Mouse (Mus musculus) frontal cortex, postnatal 14 days (tissue): ENCODE data around the gene Asic2.

ENCODE experiments used
- DNase-seq, 2 experiments: peaks; one replicate each; pipeline ENCODE4 v3.0.0; 2022; ENCODE audit warnings: low spot score in 2 of 2

Asic2 gene

DNA sequence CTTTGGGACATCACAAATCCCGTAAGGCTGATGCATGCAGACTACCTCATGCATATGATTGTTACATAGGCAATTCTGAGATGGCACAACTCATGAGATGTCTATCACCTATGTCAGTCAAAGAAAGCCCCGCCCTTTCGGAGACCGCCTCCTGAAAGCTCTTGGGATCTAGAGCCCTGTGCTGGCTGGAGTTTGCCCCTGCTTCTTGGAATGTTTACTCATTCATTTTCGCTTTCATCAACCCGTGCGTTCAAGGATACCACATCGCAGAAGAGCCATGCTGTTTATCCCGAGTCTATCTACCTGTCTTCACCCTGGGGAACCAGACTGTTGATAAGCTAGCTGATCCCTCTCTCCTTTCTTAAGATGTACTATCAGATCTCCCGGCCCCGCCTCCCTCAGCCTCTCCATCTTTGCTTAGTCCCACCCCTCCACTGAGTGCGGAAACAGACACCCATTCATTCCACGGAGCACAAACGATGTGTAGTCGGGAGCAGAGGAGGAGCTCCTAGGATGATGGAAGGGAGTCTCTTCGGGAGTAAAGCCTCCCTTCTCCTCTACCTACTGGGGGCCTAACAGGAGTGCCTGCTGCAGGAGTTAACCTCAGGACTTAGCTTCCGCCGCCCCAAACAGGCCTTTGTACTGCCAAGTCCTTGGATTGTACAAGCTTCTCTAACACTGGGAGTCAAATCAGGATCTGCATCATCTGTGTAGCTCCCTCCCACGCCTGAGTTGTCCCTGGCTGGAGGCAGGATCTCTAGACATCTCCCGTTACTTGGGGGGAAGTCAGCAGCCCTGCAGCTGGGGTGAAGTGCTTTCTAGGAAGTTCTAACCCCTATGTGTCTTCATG is 356.1 kb downstream of the Asic2 start:
- peak; percentile 41 to 45 for DNase-seq

DNA sequence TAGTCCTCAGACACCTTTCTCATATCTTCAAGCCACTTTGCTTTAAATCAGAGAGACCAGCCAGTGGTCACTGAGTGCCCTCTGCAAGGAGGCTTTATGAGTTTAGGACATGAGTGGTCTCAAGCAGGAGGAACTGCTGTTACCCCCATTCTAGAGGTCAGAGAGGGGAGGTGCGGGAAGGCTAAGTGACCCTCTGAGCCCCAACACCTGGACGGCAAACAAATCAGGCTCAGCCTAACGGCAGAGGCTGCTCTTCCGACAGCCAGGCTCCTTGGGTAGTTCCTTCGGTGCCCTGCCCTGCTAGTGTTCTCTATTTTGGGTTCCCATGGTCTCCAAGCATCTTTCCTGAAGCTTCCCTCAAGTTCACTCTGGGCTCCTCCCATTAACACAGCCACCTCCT is 357.8 kb downstream of the Asic2 start:
- no peak for DNase-seq

DNA sequence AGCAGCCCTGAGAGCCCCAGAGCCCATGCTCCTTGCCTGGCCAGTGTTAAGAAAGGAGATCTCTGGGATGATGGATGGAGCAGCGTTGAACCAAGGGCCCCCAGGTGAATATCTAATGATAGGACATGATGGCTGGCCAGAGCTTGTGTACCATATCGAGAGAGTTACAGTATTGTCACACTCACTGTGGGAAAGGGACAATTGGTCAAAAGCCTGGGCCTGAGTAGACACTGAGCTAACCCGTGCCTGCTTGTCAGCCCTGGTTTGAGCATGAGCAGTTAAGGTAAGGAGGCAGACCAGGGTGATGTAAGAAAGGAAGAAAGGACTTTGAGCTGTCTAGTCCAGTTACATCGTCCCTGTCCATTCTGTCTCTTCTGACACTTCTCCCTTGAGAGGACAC is 365.3 kb downstream of the Asic2 start:
- peak in 1 of 2 experiments; percentile 1 for DNase-seq

DNA sequence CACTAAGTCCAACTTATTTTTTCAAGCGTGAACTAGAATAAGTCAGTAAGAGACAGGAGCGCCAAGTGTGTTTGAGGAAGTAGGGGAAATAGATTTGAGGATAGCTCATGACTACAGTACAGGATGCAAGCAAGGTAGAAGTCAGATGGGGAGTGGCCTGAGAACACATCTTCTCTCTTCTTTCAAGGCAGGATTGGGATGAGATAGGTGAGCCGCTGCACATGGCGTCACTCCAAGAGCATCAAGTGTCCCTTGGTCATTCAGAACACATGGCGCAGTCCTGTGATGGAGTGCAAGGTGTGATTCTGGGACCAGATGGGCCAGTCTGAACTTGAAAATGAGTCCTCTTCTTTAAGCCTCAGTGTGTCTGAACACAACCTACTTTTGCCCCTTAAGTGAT is 366.5 kb downstream of the Asic2 start:
- DNase-seq: no peak

DNA sequence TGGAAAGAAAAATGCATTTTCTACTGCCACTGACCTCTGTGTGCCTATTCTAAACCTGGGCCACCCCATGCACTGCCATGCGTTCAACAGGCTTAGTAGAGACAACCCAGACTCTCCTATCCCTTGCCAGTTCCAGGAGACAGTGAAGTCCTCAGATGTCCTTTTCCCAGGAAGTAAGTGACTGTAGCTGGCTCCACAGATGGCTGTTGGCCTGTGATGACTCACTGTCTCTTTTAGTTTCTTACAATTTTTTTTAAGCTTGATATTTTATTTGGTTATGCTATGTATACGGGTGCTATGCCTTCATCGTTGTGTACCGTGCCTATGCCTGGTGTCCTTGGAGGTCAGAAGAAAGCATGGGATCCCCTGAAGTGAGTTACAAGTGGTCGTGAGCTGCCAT is 370.7 kb downstream of the Asic2 start:
- no peak for DNase-seq

DNA sequence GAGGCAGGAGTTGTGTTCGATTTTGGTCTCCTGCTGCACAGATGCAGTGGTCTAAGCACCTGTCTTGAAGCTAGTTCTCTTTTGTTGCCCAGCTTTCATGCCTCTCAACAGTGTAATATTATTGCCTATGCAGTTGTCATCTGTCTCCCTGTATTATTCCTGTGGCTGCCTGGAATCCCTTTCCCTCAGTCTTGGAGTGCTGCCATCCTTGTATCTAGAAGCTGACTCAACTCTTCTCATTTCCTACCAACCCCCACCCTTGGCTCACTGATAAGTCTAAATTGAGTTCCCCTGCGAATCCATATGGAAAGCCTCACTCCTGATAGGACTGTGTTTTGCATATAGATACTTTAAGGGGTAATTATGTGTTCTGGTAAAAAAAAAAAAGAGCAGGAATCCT is 373.0 kb downstream of the Asic2 start:
- no peak for DNase-seq

DNA sequence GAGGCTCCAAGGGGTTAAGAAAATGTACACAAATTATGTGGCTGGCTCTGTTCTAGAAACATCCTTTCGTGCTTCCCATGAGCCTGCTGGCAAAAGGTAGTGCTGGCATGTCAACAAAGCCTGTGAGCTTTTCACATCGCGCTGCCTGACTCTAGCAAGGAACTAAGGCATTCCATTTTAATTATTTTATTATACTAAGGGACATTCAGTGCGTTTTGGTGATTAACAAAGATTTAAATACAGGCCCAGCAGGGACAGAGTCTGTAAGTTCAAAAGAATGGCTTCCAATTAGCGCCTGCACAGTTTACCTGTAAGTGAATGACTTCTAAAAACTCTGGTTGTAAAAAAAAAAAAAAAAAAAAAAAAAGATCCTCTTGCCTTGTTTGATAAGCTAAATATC is 375.5 kb downstream of the Asic2 start:
- no peak for DNase-seq

DNA sequence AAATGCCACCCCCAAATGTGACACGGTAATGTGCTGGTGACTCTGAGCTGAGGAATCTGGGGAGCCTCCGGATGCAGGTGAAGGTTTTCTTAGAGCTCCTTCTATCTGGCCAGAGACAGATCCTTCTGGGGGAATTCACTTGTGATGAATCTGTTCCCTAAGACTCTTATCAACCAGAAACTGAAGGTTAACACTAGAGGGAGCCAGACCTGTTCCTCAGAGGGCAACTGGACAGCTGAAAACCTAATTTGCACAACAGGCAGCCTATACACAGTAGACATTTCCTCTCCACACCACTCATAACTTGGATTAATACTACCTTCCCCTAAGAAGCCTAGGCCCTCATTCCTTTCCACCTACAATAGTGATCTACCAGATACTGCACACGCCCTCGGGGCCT is 377.3 kb downstream of the Asic2 start:
- no peak for DNase-seq

DNA sequence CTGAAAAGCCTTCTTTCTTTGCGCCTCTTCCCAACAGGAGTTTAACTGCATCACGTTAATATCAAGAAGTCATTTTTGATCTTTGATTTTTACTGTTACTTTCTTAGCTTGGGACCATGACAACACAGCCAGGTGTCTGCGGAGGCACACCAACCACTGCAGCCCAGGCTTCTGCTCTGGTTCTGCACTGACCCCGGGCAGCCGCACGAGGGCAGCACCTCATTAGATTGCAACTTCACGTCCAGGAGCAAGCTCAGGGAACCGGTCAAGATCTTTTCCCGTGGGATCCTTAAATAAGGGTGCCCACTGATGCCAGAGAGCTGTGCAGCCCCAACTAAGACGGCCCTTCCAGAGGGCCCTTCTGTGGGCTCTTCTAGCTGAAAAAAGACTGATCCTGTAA is 379.6 kb downstream of the Asic2 start:
- peak; percentile 50 to 78 for DNase-seq

DNA sequence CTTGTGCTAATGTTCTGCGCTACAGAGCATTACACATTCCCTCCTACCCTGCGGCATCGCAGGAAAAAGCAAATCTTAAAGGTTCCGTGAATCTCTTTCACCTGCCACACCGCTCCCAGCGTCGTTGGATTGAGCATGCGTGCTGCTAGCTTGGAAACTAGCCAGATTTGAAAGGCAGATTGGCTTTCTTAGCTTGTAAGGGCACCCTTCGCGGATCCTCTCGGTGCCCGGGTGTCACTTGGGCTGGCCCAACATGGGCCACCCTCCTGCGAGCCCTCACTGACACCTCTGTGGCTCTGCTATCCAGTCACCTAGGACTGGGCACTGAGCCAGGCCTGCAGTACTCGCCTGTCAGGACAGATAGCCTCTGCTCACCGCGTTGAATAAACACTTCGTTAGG is 380.3 kb downstream of the Asic2 start:
- DNase-seq: no peak

DNA sequence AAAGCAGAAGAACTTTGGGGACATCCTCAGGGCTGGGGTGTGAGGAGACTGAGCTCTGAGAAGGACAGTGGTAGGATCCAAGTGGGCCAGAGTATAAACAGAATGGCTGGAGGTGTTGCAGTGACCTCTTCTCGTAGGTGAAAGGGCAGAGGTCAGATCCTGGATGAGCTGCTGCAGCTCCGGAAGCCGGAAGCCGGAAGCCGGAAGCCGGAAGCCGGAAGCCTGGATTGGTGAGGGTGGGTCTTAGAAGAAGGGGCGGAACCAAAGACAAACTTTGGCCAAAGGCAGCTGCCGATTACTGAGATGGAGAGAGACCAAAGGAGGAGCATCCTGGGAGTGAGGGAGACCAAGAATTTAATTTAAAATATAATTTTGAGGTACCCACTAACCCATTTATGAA is 381.1 kb downstream of the Asic2 start:
- no peak for DNase-seq

DNA sequence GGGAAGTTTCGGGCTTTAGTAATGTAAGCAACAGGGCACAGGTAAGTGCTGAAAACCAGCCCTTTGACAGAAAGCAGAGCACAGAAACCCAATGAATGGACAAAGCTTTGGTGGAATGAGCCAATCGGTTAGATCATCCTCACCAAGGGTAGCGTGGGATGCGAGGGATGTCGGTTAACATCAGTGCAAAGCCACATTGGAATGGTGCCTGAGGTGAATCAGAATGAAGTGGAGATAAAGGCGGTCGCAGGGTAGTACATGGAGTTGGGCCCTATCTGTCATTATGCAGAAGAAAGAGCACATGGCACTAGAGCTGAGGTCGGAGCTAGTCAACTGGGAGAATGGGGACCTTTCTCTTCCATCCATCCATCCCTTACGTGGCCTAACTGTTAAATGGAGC is 383.8 kb downstream of the Asic2 start:
- DNase-seq: no peak

DNA sequence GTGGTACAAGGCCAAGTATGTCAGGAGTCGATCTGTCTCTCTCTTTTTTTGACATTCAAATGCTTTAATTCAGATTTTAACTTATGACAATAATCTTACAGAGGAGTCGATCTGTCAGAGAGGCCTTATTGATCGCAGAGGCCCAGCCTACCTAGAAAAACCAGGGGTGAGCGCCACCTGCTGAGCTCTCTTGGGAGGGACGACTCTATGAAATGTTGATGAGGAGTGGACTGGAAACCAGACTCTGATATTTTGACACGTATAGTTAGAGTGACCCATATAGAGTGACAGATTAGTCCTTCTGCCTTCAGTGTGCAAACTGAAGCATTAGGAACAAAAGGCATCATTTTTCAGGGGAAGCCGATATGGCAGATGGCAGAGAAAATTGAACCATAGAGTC is 385.1 kb downstream of the Asic2 start:
- DNase-seq: no peak

DNA sequence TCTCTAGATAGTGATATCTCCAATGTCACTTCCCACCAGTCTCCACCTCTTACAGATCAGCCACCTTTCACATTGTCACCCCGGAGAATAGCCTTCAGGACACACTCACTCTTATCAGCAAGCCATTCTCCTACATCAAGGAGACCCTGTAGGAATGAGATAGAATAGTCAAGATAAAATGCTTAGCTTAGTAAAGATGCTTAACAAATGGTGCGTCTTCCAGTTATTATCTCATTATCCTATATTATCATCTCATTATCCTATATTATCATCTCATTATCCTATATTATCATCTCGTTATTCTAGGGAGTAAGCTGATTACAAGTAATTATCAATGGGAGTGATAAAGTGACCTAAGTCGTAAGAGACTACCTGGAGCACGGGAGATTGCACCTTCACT is 386.1 kb downstream of the Asic2 start:
- DNase-seq: no peak

DNA sequence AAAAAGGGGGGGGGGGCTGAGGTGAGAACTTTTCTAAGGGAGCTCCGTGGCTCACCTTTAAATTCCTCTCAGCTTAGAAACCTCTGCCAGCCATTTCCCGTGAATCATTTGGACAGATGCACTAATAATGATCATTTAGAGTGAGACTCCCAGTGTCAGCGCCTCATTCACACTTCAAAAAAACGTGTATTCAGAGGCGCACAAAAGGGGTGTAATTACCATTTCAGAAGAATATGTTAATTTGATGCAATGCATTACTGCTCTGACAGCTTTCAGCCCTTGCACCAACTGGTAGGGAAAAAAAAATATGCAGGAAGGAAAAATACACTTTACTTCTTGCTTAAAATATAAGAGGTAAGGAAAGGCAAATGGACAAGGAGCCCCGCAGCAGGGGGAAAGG is 388.5 kb downstream of the Asic2 start:
- DNase-seq: no peak

DNA sequence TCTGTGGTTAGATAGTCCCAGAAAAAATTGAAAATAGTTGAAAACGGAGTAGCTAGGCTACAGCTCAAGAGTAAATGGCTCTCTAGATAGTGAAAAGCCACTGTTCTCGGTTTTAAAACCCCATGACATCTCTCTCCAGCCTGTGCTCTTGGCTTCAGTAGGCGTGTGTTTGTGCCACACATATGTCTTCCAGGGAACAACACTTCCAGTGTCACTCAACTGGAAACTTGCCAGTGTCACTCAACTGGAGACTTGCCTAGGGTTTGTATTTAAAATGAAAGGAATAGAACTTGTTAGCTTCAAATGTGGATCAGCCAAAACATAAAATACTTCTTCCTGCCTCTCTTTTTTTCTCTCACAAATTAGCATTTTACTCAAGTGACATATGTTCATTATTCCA is 397.9 kb downstream of the Asic2 start:
- DNase-seq: no peak

DNA sequence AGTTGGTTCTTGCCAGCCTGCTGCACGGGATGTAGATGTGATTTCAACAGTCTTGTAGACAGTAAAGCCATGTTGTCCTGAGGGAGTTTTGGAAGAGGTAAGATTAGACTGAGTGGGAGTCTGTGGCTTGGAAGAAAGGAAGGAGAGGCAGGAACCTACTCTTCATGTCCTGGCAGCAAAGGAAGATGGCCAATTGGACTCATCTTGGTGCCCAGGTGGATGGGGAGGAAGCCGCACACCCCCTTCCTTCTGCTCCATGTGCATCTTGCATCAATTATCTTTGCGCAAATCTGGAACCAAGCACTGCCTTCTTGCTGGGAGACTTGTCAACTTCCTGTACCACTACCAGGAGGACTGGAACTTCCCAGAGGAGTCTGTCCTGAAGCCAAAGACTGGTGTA is 403.4 kb downstream of the Asic2 start:
- no peak for DNase-seq

DNA sequence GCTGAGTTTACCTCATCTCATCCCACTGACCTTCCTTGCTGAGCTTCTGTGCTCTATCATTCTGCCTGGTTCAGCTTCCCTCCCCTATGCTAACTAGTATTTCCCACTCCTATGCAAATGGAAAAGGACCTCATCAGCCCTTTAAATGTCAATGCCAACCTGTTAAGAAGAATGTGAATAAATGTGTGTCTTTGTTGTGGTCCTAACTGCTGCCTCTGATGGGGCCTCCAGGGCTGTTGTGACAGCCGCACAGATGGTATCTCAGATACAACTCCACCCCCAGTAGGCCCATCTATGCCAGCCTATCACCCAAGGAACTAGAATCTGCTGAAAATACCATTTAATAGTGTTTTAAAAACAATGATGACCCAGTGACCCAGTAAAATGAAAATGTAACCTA is 407.9 kb downstream of the Asic2 start:
- DNase-seq: no peak

DNA sequence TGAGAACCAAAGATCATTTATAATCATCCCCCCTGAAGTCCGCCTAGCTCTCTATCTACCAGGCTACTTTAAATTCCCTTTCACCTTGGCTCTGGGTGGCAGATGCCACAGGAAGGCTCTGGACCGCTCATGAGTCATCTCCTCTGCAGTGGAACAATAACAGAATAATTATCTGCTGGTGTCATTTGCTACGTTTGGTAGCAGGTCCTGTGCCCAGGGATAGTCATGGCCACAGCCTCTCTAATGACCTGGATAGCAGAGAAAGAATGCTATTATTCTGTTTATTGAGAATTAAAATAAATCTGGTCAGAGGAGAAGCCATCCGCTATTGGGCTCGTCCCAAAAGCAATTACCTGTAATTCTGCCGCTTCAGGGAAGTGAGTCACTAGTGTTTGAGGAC is 425.1 kb downstream of the Asic2 start:
- DNase-seq: no peak

DNA sequence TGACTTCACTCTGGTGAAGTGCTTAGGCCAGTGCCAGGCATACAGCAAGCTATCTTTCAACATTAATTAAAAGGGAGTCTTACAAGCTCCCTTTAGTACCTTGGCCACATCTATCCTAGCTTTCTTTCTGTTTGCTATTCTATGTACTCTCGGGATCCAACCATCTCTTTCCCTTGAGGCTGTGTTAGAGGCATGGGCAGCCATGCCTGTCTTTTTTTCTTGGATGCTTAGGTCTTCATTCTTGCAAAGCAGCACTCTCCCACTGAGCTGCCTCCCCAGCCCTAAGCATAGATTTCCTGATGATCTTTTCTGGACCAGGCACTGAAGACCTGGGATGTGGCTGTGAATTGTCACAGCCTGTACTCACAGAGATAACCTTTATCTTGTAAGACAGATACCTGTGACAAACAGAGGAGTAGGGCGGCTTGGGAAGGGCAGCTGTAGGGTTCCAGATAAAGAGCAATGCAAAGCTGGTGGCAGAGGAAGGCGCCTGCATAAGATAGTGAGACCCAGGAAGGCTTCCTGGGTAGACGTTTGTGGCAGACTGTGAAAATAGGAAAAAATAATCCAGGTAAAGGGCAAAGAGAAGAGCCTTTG is 433.0 kb downstream of the Asic2 start:
- DNase-seq: no peak

DNA sequence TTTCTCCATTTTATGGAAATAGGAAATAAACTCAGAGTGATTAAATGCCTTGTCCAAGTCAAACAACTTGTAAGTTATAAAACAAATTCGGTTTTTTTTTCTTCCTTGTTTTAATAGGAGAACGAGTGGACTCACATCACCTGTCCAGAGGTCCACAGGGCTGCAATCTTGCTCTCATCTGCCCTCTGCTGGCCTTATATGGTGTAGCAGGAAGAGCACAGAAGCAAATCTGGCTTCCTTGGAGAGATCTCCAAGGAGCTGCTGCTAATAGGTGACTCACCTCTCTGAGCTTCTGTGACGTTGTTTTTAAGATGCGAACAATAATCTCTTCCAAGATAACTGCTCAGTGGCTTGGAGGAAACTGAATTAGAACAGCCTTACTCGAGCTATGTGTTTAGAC is 433.6 kb downstream of the Asic2 start:
- peak; percentile 11 to 56 for DNase-seq

DNA sequence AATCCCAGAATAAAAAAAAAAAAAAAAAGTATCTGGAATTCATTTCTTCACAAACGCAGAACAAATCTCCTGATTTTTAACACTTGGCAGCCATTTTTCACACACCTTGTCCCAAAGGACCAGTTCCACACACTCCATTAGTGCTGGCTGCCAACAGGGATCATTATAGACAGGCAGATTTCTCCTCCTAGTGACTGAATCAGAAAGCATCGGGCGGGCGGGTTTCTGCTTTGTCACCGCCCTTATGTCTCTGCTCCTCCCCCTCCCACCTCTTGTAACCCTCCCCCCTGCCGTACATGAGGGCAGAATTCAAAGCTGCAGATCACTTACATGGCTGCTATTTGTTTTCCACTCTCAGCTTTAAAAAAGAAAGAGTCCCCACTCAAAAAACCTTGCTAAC is 436.4 kb downstream of the Asic2 start:
- DNase-seq: no peak

DNA sequence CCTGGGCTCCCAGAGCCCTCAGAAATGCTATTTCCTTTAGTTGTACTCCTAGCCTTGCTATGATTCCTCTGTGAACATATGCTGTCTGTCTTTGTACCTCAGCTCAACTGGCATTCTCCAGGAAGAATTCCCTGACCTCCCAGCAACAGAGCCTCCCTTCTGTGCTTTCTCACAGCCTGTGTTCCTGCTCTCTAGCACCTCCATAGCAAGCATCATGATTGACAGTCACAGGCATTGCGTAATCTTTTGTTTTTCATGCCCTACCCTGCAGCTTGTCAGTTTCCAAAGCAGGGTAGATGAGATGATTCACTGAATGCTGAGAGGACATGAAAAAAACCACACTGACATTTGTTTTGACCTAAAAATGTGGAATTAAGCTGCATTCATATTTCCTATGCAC is 445.3 kb downstream of the Asic2 start:
- DNase-seq: no peak

DNA sequence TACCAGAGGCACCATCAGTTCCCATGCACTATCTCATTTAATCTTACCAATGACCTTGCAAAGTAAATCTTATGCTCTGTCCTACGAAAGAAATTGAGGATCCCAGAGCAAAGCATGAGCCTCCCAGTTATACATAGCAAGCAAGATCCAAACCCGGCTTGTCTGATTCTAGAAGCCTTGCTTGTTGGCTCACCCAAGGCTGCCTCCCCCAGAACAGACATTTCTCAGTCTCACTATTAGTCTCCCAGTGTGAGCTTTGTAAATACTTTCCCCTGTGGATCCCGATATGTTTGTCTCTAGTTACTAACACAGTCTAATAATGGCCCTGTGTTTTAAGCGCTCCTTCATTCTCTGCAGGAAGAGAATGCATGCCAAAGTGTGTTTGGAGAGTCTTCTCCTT is 446.4 kb downstream of the Asic2 start:
- no peak for DNase-seq
